Mouse (Mus musculus) MEL (cell line): ENCODE data around the gene 1700025G04Rik. TPM values are rescaled to one million over a fixed set of nuclear protein-coding genes. Genes with fewer than 3 reads are reported as not detected.

ENCODE experiments used
- DNase-seq: peaks from one replicate; pipeline ENCODE4 v3.0.0; 2011; ENCODE audit warnings: low read depth, low spot score
- H3K27ac ChIP-seq: 2 replicates; pipeline ENCODE4 v1.5.1; 2012; ENCODE audit warnings: low read depth, mild to moderate bottlenecking, control low read depth, low read length, moderate library complexity; ENCODE audit not compliant: control insufficient read depth
- H3K27me3 ChIP-seq, 2 experiments: fragments of 150-350 bp in 1 of 2; sonication (generic) in 1 of 2; 2 replicates each; pipeline ENCODE4 v1.6.1; 2012; ENCODE audit warnings: low read length in 2 of 2, mild to moderate bottlenecking in 2 of 2, improper control_type of control experiment in 1 of 2, moderate library complexity in 1 of 2; ENCODE audit not compliant: insufficient read depth in 2 of 2, control insufficient read depth in 1 of 2
- H3K36me3 ChIP-seq, 2 experiments: 2 replicates each; pipeline ENCODE4 v1.6.1; 2012 to 2014; ENCODE audit warnings: low read length in 2 of 2, improper control_type of control experiment in 1 of 2, inconsistent platforms in 1 of 2, mild to moderate bottlenecking in 1 of 2; ENCODE audit not compliant: insufficient read depth in 2 of 2, control insufficient read depth in 1 of 2
- H3K4me1 ChIP-seq, 2 experiments: fragments of 150-350 bp in 1 of 2; sonication (generic) in 1 of 2; 2 replicates each; pipeline ENCODE4 v1.6.1; 2012; ENCODE audit warnings: low read length in 2 of 2, improper control_type of control experiment in 1 of 2, mild to moderate bottlenecking in 1 of 2; ENCODE audit not compliant: insufficient read depth in 2 of 2, control insufficient read depth in 1 of 2
- H3K4me3 ChIP-seq, 2 experiments: fragments of 150-350 bp in 1 of 2; sonication (generic) in 1 of 2; 2 replicates each; pipeline ENCODE4 v1.5.1; 2012; ENCODE audit warnings: low read depth in 2 of 2, low read length in 2 of 2, mild to moderate bottlenecking in 2 of 2, moderate library complexity in 2 of 2, control low read depth in 1 of 2, improper control_type of control experiment in 1 of 2; ENCODE audit not compliant: control insufficient read depth in 1 of 2, insufficient read depth in 1 of 2
- H3K79me2 ChIP-seq: 2 replicates; pipeline ENCODE4 v1.6.1; 2012; ENCODE audit warnings: mild to moderate bottlenecking, low read length, moderate library complexity; ENCODE audit not compliant: control insufficient read depth, poor library complexity, insufficient read depth
- H3K9ac ChIP-seq: 2 replicates; pipeline ENCODE4 v1.6.1; 2012; ENCODE audit warnings: low read depth, mild to moderate bottlenecking, control low read depth, low read length, moderate library complexity; ENCODE audit not compliant: control insufficient read depth, poor library complexity, severe bottlenecking
- H3K9me3 ChIP-seq: fragments of 150-350 bp; sonication (generic); replicated peaks from 2 replicates; pipeline ENCODE4 v1.6.1; 2012; ENCODE audit warnings: mild to moderate bottlenecking, low read length, improper control_type of control experiment, moderate library complexity; ENCODE audit not compliant: insufficient read depth
- E2F4 ChIP-seq: IDR thresholded peaks from 2 replicates; pipeline ENCODE4 v1.6.1; 2011; ENCODE audit warnings: low read depth, low read length, improper control_type of control experiment, borderline replicate concordance
- EP300 ChIP-seq, 2 experiments: IDR thresholded peaks; 2 replicates each; pipeline ENCODE4 v1.6.1; 2011; ENCODE audit warnings: improper control_type of control experiment in 2 of 2, low read length in 2 of 2, low read depth in 1 of 2, mild to moderate bottlenecking in 1 of 2
- ETS1 ChIP-seq: IDR thresholded peaks from 2 replicates; pipeline ENCODE4 v1.6.1; 2012; ENCODE audit warnings: low read depth, mild to moderate bottlenecking, inconsistent platforms, low read length, improper control_type of control experiment, moderate library complexity
- GATA1 ChIP-seq: IDR thresholded peaks from 2 replicates; pipeline ENCODE4 v1.6.1; 2011; ENCODE audit warnings: low read depth, low read length, improper control_type of control experiment
- MAFK ChIP-seq: IDR thresholded peaks from 2 replicates; pipeline ENCODE4 v1.6.1; 2011; ENCODE audit warnings: low read depth, mild to moderate bottlenecking, low read length, improper control_type of control experiment, borderline replicate concordance
- MAX ChIP-seq: IDR thresholded peaks from 2 replicates; pipeline ENCODE4 v1.6.1; 2011; ENCODE audit warnings: low read length, improper control_type of control experiment
- MAZ ChIP-seq: IDR thresholded peaks from 2 replicates; pipeline ENCODE4 v1.6.1; 2012; ENCODE audit warnings: low read depth, mild to moderate bottlenecking, inconsistent platforms, low read length, improper control_type of control experiment
- MEF2A ChIP-seq: IDR thresholded peaks from 2 replicates; pipeline ENCODE4 v1.6.1; 2014; ENCODE audit warnings: low read depth, mild to moderate bottlenecking, inconsistent platforms, low read length, improper control_type of control experiment; ENCODE audit not compliant: poor library complexity, insufficient replicate concordance, severe bottlenecking; ENCODE audit errors: extremely low read depth
- MXI1 ChIP-seq: IDR thresholded peaks from 2 replicates; pipeline ENCODE4 v1.6.1; 2011; ENCODE audit warnings: mild to moderate bottlenecking, low read depth, low read length, improper control_type of control experiment
- MYB ChIP-seq: IDR thresholded peaks from 2 replicates; pipeline ENCODE4 v1.6.1; 2011; ENCODE audit warnings: mild to moderate bottlenecking, low read depth, low read length, improper control_type of control experiment
- MYC ChIP-seq: IDR thresholded peaks from 2 replicates; pipeline ENCODE4 v1.6.1; 2011; ENCODE audit warnings: low read depth, mild to moderate bottlenecking, low read length, improper control_type of control experiment, moderate library complexity
- NELFE ChIP-seq: IDR thresholded peaks from 2 replicates; pipeline ENCODE4 v1.6.1; 2011; ENCODE audit warnings: low read depth, low read length, improper control_type of control experiment
- POLR2AphosphoS5 ChIP-seq: IDR thresholded peaks from 2 replicates; pipeline ENCODE4 v1.6.1; 2012; ENCODE audit warnings: low read depth, borderline replicate concordance, mild to moderate bottlenecking, inconsistent platforms, low read length, moderate library complexity, mixed read lengths
- RCOR1 ChIP-seq: IDR thresholded peaks from 2 replicates; pipeline ENCODE4 v1.6.1; 2012; ENCODE audit warnings: low read depth, mild to moderate bottlenecking, inconsistent platforms, low read length, improper control_type of control experiment
- SIN3A ChIP-seq: IDR thresholded peaks from 2 replicates; pipeline ENCODE4 v1.6.1; 2012; ENCODE audit warnings: low read length, improper control_type of control experiment, inconsistent platforms
- TCF12 ChIP-seq: IDR thresholded peaks from 2 replicates; pipeline ENCODE4 v1.6.1; 2014; ENCODE audit warnings: low read depth, mild to moderate bottlenecking, inconsistent platforms, low read length, improper control_type of control experiment, moderate library complexity
- UBTF ChIP-seq: IDR thresholded peaks from 2 replicates; pipeline ENCODE4 v1.6.1; 2012; ENCODE audit warnings: low read depth, mild to moderate bottlenecking, inconsistent platforms, low read length, improper control_type of control experiment, moderate library complexity, borderline replicate concordance; ENCODE audit not compliant: insufficient read depth
- USF1 ChIP-seq: IDR thresholded peaks from 2 replicates; pipeline ENCODE4 v1.6.1; 2014; ENCODE audit warnings: low read depth, mild to moderate bottlenecking, inconsistent platforms, low read length, improper control_type of control experiment, moderate library complexity
- USF2 ChIP-seq, 2 experiments: IDR thresholded peaks; 2 replicates each; pipeline ENCODE4 v1.6.1; 2011 to 2012; ENCODE audit warnings: improper control_type of control experiment in 2 of 2, low read length in 2 of 2, borderline replicate concordance in 1 of 2, inconsistent platforms in 1 of 2, low read depth in 1 of 2, mild to moderate bottlenecking in 1 of 2; ENCODE audit not compliant: insufficient read depth in 1 of 2
- ZC3H11A ChIP-seq: IDR thresholded peaks from 2 replicates; pipeline ENCODE4 v1.6.1; 2012; ENCODE audit warnings: low read depth, mild to moderate bottlenecking, inconsistent platforms, low read length, improper control_type of control experiment
- ZKSCAN1 ChIP-seq: IDR thresholded peaks from 2 replicates; pipeline ENCODE4 v1.6.1; 2012; ENCODE audit warnings: low read depth, mild to moderate bottlenecking, inconsistent platforms, low read length, improper control_type of control experiment, moderate library complexity
- polyA plus RNA-seq, 2 experiments: library from polyadenylated mRNA; stranded (reverse) in 1 of 2; unstranded in 1 of 2; fragments of >175 nt in 1 of 2; fragments of >200 nt in 1 of 2; gene quantifications; 2 replicates each; pipeline versions ENCODE4 v1.2.1 to v1.2.4; 2012; ENCODE audit warnings: low replicate concordance in 2 of 2, low read depth in 1 of 2; ENCODE audit not compliant: insufficient read length in 2 of 2, insufficient read depth in 1 of 2, missing spikeins in 1 of 2
- total RNA-seq: library from RNA; depleted of rRNA; stranded (reverse); fragments of 300-350 nt; gene quantifications from 2 replicates; pipeline ENCODE4 v1.2.3, GENCODE M21; 2012

1700025G04Rik gene
- total and polyA plus RNA-seq, 3 experiments: 0.04 to 0.91 TPM; not detected in 1

DNA sequence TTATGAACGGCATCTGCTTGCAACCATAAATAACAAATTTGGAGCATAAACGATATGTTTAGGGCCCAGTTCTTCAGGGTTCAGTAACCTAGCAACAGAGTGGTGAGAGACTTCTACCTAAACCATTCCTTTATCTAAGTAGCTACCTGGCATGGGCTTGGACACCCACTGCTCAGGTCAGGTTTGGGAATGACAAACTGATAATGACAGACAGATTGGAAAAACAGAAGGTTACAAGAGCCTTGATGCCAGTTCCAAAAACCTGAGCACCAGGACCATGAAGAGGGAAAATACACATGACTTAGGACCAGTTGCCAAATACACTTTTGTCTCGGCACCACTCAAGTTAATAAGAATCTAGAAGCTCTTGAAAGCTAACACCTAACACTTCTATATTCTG is 71.6 kb downstream of the 1700025G04Rik start:
- no peaks in the 10 kb centered on the region for H3K9me3 ChIP-seq
- no peak for DNase-seq
- H3K4me3 ChIP-seq: no peak overlapping the region
- peaks cover 0 to 28% of the 10 kb centered on the region in 2 experiments; a peak in 2 of 4 replicates for H3K36me3 ChIP-seq
- no peaks in the 10 kb centered on the region for H3K27me3 ChIP-seq
- H3K79me2 ChIP-seq: no peaks in the 10 kb centered on the region
- no peak overlapping the region for H3K9ac ChIP-seq
- no peak overlapping the region for H3K27ac ChIP-seq
- TF ChIP-seq USF2 (IDR thresholded peaks at IDR 0.05; ENCODE audit: borderline replicate concordance in 1 of 2, insufficient read depth in 1 of 2, low read depth in 1 of 2, low read length in 2 of 2): no peak
- no peak for TF ChIP-seq MAZ
- TF ChIP-seq NELFE: no peak
- TF ChIP-seq UBTF: no peak
- H3K4me1 ChIP-seq: peaks cover 7 to 30% of the 10 kb centered on the region in 2 experiments

DNA sequence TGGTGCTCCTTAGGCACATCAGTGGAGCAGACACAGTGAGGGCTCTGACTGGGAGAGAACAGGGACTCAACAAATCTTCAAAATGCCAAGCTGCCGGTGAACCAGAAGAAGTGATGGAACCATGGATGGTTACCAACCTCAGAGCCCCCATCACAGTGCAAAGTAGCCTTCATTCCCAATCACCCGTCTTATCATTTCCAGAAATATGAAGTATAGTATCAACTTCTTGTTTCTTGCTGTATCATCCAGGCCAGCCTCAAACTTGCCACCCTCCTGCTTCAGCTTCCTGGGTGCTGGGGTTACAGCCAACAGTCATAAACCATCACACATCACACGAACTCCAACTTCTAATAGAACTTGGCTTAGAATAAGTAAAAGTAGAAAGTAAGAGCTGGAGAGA is 73.3 kb downstream of the 1700025G04Rik start:
- Histone ChIP-seq H3K79me2 (no peaks in the 10 kb centered on the region), H3K27me3 (no peaks in the 10 kb centered on the region), H3K4me3 (no peak overlapping the region), H3K9ac (no peak overlapping the region), H3K9me3 (no peaks in the 10 kb centered on the region), H3K36me3 (peaks cover 0 to 28% of the 10 kb centered on the region in 2 experiments; a peak in 2 of 4 replicates), H3K27ac (peak overlapping the region; percentile 72; the same call in 1 of the 2 replicates), H3K4me1 (peaks cover 7 to 30% of the 10 kb centered on the region in 2 experiments)
- peak in 1 of 2 experiments; percentile 55; a peak in 1 of 4 replicates for TF ChIP-seq EP300 (IDR thresholded peaks at IDR 0.05; ENCODE audit: low read depth in 1 of 2, low read length in 2 of 2)
- TF ChIP-seq GATA1: peak; percentile 5; the same call in 1 of the 2 replicates
- TF ChIP-seq NELFE: no peak
- TF ChIP-seq UBTF: no peak
- peak; percentile 38 for DNase-seq

DNA sequence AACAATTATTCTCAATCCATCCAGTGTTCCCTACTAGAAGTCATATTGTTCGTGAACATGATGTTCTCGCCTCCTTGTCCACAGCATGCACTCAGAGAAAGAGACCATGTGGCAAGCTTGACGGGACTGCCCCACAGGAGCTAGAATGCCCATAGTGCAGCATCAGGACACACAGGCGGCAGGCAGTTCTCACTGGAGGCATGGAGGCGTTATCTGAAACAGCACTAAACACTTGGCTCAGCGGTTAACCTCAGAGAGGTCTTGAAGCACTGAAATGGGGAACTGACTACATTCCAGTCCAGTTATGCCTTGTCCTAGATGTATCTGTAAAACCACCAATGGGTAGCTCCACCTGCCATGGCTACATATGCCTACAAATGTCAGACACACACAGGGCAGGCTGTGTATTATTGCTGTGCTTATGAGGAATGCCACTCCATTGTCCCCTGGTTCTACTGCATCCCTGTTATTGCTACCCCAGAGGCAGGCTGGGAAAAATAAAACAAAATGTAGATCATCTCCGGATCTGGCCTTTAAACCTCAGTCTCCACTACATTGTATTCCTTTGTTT is 74.3 kb downstream of the 1700025G04Rik start:
- Histone ChIP-seq H3K27me3 (no peaks in the 10 kb centered on the region), H3K9me3 (no peaks in the 10 kb centered on the region), H3K4me1 (peaks cover 7 to 30% of the 10 kb centered on the region in 2 experiments), H3K4me3 (peak overlapping the region in 1 of 2 experiments; percentile 6; a peak in 1 of 4 replicates), H3K79me2 (no peaks in the 10 kb centered on the region), H3K27ac (peak overlapping the region; percentile 72), H3K36me3 (peaks cover 0 to 28% of the 10 kb centered on the region in 2 experiments; a peak in 2 of 4 replicates), H3K9ac (no peak overlapping the region)
- DNase-seq: peak; percentile 97
- no peak for TF ChIP-seq E2F4
- TF ChIP-seq MEF2A: no peak
- no peak for TF ChIP-seq USF2 (IDR thresholded peaks at IDR 0.05; ENCODE audit: borderline replicate concordance in 1 of 2, insufficient read depth in 1 of 2, low read depth in 1 of 2, low read length in 2 of 2)
- no peak for TF ChIP-seq POLR2AphosphoS5
- no peak for TF ChIP-seq ZKSCAN1
- 0 out of 2 replicates have a peak, but pooled peaks have one; percentile 78 for TF ChIP-seq UBTF
- peak; percentile 90 for TF ChIP-seq MYC
- peak; percentile 29; the same call in 1 of the 2 replicates for TF ChIP-seq SIN3A
- no peak for TF ChIP-seq ZC3H11A
- TF ChIP-seq NELFE: no peak
- peak; percentile 96 to 99 for TF ChIP-seq EP300 (IDR thresholded peaks at IDR 0.05; ENCODE audit: low read depth in 1 of 2, low read length in 2 of 2)
- TF ChIP-seq ETS1: peak; percentile 79
- TF ChIP-seq USF1: 0 out of 2 replicates have a peak, but pooled peaks have one; percentile 25
- peak; percentile 45; the same call in 1 of the 2 replicates for TF ChIP-seq MYB
- peak; percentile 88 for TF ChIP-seq MXI1
- peak; percentile 43; the same call in 1 of the 2 replicates for TF ChIP-seq MAFK
- TF ChIP-seq MAX: peak; percentile 80
- TF ChIP-seq GATA1: peak; percentile 96
- peak; percentile 94 for TF ChIP-seq RCOR1
- TF ChIP-seq TCF12: peak; percentile 97
